Mouse (Mus musculus): ENCODE measurements around the gene Nhsl1. TPM values are rescaled to one million over a fixed set of nuclear protein-coding genes. Genes with fewer than 3 reads are reported as not detected.

The Nhsl1 gene
- polyA plus RNA-seq, 1 experiment from 2014 or later, result 17.1 TPM

DNA sequence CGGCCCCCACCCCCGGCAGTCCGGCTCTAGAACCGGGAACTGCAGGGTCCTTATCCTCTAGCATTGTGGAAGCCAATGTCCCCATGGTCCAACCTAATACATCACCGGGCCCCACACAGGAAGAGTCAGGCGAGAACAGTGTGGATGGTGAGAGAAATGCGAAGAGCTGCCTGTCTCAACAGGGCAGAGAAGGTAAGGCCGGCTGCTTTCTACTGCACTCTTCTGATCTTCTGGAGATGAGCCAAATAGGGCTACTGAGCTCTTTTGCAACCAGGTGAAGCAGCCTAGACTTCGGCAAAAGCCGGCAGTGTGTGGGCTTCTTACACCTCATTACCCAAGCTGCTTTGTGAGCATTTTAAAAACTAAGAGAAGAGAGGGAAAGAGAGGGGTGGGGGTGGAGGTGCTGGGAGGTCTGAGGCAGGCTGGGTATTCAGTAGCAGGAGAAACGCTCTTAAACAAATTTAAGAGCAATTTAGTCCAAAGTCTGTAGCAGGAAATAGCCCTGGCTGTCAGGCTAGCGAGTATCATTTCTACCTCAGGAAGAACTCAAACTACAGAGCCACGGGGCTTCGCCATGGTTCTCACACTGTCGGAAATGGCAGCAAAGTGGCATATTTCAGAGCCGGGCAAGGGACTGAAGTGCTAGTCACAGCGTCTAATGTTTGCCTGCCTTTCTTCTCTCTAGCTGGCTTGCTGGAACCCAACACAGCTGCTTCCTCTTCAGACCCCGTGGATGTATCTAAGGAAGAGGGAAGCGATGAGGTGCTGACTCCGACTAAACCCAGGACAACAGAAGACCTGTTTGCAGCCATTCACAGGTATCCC, 208.3 kb downstream of the Nhsl1 start:
- Histone ChIP-seq H3K9ac (ENCODE audit: low read length) (no peak overlapping the region; the same call in 1 of the 2 replicates), H3K27ac (ENCODE audit: low read depth, low read length) (peak overlapping the region; percentile 61; the same call in 1 of the 2 replicates), H3K4me1 (ENCODE audit: control insufficient read depth, insufficient read depth, low read length) (peaks cover 17% of the 10 kb centered on the region; the same call in 1 of the 2 replicates), H3K4me2 (ENCODE audit: low read length) (no peak overlapping the region), H3K27me3 (replicated peaks; ENCODE audit: control insufficient read depth, insufficient read depth, low read length) (no peaks in the 10 kb centered on the region), H3K36me3 (ENCODE audit: control insufficient read depth, insufficient read depth, low read length) (peaks cover 29% of the 10 kb centered on the region), H3K4me3 (ENCODE audit: low read depth, low read length) (no peak overlapping the region), H3K9me3 (replicated peaks; ENCODE audit: control insufficient read depth, low read length) (no peaks in the 10 kb centered on the region)
- ATAC-seq, result 0 out of 2 replicates have a peak, but pooled peaks have one; percentile 4
- WGBS, result 48% methylated on average over 20 of the region's 20 CpGs
- peak; percentile 39 for DNase-seq (ENCODE audit: low spot score)

DNA sequence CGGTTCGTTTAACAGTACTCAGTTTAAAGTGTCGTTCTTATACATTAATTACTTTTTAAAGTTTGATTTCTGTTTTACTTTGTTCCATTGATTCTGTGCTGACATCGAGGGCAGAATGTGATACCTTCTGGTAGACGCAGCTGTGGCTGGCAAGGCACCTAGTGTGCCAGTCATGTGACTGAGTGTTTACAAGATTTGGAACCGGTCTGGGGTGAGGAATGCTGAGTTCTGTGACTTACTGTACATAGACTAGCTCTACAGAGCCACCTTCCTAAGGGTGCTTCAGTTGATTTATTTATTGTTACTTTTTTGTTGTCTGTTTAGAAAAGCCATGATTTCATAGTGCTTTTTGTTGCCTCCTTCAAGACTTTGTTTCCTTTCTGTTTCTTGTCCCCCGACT, 209.0 kb downstream of the Nhsl1 start:
- Histone ChIP-seq H3K9me3 (replicated peaks; ENCODE audit: control insufficient read depth, low read length) (no peaks in the 10 kb centered on the region), H3K4me3 (ENCODE audit: low read depth, low read length) (no peak overlapping the region), H3K4me2 (ENCODE audit: low read length) (no peak overlapping the region), H3K36me3 (ENCODE audit: control insufficient read depth, insufficient read depth, low read length) (peaks cover 32% of the 10 kb centered on the region), H3K27me3 (replicated peaks; ENCODE audit: control insufficient read depth, insufficient read depth, low read length) (no peaks in the 10 kb centered on the region), H3K4me1 (ENCODE audit: control insufficient read depth, insufficient read depth, low read length) (peaks cover 17% of the 10 kb centered on the region; the same call in 1 of the 2 replicates), H3K27ac (ENCODE audit: low read depth, low read length) (no peak overlapping the region), H3K9ac (ENCODE audit: low read length) (no peak overlapping the region)
- peak; percentile 69 for DNase-seq (ENCODE audit: low spot score)
- ATAC-seq, result peak; percentile 65
- WGBS, result 37% methylated on average over 7 of the region's 7 CpGs

DNA sequence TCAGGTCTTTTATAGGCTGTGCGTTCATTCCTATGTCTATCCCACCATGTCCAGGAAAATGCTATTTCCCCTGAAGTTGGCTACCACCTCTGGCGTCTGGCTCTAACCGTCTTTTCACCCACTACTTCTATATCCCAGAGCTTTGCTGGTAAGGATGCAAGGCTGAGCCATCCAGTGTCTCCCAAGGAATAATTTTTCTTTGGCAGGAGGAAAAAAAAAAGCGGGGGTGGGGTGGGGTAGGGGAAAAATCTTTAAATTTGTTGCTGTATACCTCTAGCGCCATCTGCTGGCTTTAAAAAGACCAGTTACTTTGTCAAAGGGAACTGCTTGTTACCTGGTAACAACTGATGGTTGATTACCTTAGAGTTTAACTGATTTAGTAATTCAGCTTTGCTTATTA, 209.7 kb downstream of the Nhsl1 start:
- no peak overlapping the region for H3K4me3 ChIP-seq (ENCODE audit: low read depth, low read length)
- ATAC-seq (0 out of 2 replicates have a peak, but pooled peaks have one; percentile 10), DNase-seq (ENCODE audit: low spot score) (peak; percentile 80)
- H3K4me1 ChIP-seq (ENCODE audit: control insufficient read depth, insufficient read depth, low read length), result peaks cover 17% of the 10 kb centered on the region; the same call in 1 of the 2 replicates
- H3K27ac ChIP-seq (ENCODE audit: low read depth, low read length), result no peak overlapping the region; the same call in 1 of the 2 replicates
- peaks cover 37% of the 10 kb centered on the region for H3K36me3 ChIP-seq (ENCODE audit: control insufficient read depth, insufficient read depth, low read length)
- no peaks in the 10 kb centered on the region for H3K9me3 ChIP-seq (replicated peaks; ENCODE audit: control insufficient read depth, low read length)
- no peaks in the 10 kb centered on the region for H3K27me3 ChIP-seq (replicated peaks; ENCODE audit: control insufficient read depth, insufficient read depth, low read length)
- H3K4me2 ChIP-seq (ENCODE audit: low read length), result no peak overlapping the region
- no peak overlapping the region for H3K9ac ChIP-seq (ENCODE audit: low read length)
- 52% methylated on average over 4 of the region's 5 CpGs for WGBS

DNA sequence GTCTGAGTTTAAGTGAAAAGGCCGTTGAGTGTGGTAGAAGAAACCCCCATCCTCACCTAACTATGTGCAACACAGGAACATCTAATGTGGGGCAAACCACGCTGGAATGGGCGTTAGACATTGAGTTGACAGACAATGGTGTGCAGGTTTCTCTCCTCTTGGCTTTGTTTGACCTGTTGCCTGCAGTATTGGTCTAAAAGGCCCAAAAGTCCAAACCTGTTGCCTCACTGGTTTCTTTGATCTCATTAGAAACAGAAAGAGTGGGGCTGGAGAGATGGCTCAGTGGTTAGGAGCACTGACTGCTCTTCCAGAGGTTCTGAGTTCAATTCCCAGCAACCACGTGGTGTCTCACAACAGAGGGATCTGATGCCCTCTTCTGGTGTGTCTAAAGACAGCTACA, 210.4 kb downstream of the Nhsl1 start:
- no peaks in the 10 kb centered on the region for H3K9me3 ChIP-seq (replicated peaks; ENCODE audit: control insufficient read depth, low read length)
- H3K4me2 ChIP-seq (ENCODE audit: low read length), result no peak overlapping the region
- peaks cover 17% of the 10 kb centered on the region; the same call in 1 of the 2 replicates for H3K4me1 ChIP-seq (ENCODE audit: control insufficient read depth, insufficient read depth, low read length)
- peaks cover 31% of the 10 kb centered on the region for H3K36me3 ChIP-seq (ENCODE audit: control insufficient read depth, insufficient read depth, low read length)
- H3K9ac ChIP-seq (ENCODE audit: low read length), result no peak overlapping the region
- no peaks in the 10 kb centered on the region for H3K27me3 ChIP-seq (replicated peaks; ENCODE audit: control insufficient read depth, insufficient read depth, low read length)
- H3K27ac ChIP-seq (ENCODE audit: low read depth, low read length), result no peak overlapping the region
- 77% methylated on average over 4 of the region's 4 CpGs for WGBS
- DNase-seq (ENCODE audit: low spot score) (no peak), ATAC-seq (no peak)
- no peak overlapping the region for H3K4me3 ChIP-seq (ENCODE audit: low read depth, low read length)

DNA sequence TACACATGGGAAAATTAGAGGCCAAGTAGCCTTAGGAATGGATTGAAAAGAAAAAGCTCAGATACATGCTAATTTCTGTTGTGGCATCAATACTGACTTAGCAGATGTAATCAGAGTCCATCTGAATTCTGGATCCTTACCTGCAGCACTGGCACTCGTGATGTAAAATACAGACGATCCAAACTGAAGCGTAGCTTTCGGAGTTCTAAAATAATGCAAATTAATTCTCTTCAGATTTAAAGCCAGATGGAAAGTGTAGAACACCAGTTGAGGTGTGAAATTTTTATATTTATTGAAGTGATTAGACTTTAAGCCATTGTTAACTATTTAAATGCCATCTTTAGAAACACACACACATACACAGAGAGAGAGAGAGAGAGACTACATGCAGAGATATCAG, 211.4 kb downstream of the Nhsl1 start:
- ATAC-seq (peak; percentile 22; the same call in 1 of the 2 replicates), DNase-seq (ENCODE audit: low spot score) (peak; percentile 65)
- Histone ChIP-seq H3K27ac (ENCODE audit: low read depth, low read length) (no peak overlapping the region), H3K27me3 (replicated peaks; ENCODE audit: control insufficient read depth, insufficient read depth, low read length) (no peaks in the 10 kb centered on the region), H3K4me3 (ENCODE audit: low read depth, low read length) (no peak overlapping the region), H3K9ac (ENCODE audit: low read length) (no peak overlapping the region), H3K4me2 (ENCODE audit: low read length) (no peak overlapping the region), H3K9me3 (replicated peaks; ENCODE audit: control insufficient read depth, low read length) (no peaks in the 10 kb centered on the region), H3K36me3 (ENCODE audit: control insufficient read depth, insufficient read depth, low read length) (peaks cover 22% of the 10 kb centered on the region), H3K4me1 (ENCODE audit: control insufficient read depth, insufficient read depth, low read length) (peaks cover 16% of the 10 kb centered on the region; the same call in 1 of the 2 replicates)
- 64% methylated on average over 4 of the region's 4 CpGs for WGBS

DNA sequence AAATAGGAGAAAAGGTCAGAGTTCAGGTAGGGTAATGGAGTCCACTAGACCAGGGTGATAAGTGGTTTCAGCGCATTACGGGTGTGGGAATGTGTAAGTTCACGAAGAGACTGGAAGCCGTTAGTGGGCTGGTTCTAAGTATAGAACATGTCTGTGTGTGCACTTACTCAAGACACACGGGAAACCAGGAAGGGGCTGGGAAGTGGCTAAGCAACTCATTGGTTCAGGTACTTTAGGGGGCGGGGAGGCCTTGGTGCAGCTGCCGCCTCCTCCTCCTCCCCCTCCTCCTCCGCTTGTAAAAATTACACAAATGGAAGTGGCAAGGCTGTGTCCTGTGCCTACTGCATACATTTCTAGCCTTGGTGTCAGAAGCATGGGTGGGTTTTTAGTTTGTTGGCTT, 213.5 kb downstream of the Nhsl1 start:
- Histone ChIP-seq H3K4me3 (ENCODE audit: low read depth, low read length) (no peak overlapping the region), H3K27ac (ENCODE audit: low read depth, low read length) (no peak overlapping the region), H3K9ac (ENCODE audit: low read length) (no peak overlapping the region), H3K4me2 (ENCODE audit: low read length) (no peak overlapping the region), H3K9me3 (replicated peaks; ENCODE audit: control insufficient read depth, low read length) (no peaks in the 10 kb centered on the region), H3K27me3 (replicated peaks; ENCODE audit: control insufficient read depth, insufficient read depth, low read length) (no peaks in the 10 kb centered on the region), H3K4me1 (ENCODE audit: control insufficient read depth, insufficient read depth, low read length) (peaks cover 6% of the 10 kb centered on the region; the same call in 1 of the 2 replicates), H3K36me3 (ENCODE audit: control insufficient read depth, insufficient read depth, low read length) (peaks cover 19% of the 10 kb centered on the region)
- ATAC-seq (no peak), DNase-seq (ENCODE audit: low spot score) (no peak)
- WGBS, result 67% methylated on average over 8 of the region's 8 CpGs

DNA sequence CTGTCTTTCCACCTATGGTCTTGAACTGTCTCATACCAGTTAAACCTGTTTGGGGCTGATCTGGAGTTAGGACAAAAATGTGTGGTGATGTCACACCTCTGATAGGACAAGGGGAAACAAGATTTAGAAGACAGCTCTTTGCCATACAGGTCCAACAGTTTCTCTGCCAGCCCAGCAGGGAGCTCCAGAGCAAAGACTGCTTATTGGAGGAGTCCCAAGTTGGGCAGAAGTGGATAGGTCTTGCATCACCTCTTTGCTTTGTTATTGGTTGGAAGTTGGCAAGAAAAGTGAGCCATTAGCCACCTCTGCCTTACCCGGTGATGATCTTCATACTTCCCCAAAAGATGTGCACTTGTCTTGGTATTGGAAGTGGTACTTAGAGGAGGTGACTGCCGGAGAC, 218.1 kb downstream of the Nhsl1 start:
- Histone ChIP-seq H3K27me3 (replicated peaks; ENCODE audit: control insufficient read depth, insufficient read depth, low read length) (no peaks in the 10 kb centered on the region), H3K4me3 (ENCODE audit: low read depth, low read length) (no peak overlapping the region), H3K36me3 (ENCODE audit: control insufficient read depth, insufficient read depth, low read length) (peaks cover 10% of the 10 kb centered on the region), H3K4me2 (ENCODE audit: low read length) (no peak overlapping the region), H3K9ac (ENCODE audit: low read length) (no peak overlapping the region), H3K4me1 (ENCODE audit: control insufficient read depth, insufficient read depth, low read length) (no peaks in the 10 kb centered on the region), H3K9me3 (replicated peaks; ENCODE audit: control insufficient read depth, low read length) (no peaks in the 10 kb centered on the region), H3K27ac (ENCODE audit: low read depth, low read length) (no peak overlapping the region)
- DNase-seq (ENCODE audit: low spot score) (no peak), ATAC-seq (no peak)
- 90% methylated on average over 2 of the region's 2 CpGs for WGBS

DNA sequence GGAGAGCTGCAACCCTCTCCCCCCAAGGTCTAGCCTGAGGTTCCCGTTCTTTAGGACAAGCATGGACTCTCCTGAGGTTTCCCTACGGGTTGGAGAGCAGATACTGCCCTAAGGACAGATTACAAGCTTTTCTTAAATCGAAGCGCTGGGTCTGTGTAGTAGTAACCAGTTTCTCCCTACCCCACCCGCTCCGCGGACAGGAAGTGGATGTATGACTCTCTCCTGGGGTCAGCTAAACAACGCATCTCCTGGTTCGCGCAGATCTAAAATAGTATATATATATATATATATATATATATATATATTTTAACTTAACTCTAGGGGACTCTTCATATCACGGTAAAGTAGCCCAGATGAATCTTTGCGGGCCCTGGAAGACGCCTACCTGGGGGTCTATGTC, 226.5 kb downstream of the Nhsl1 start:
- 8% methylated on average over 13 of the region's 13 CpGs for WGBS

DNA sequence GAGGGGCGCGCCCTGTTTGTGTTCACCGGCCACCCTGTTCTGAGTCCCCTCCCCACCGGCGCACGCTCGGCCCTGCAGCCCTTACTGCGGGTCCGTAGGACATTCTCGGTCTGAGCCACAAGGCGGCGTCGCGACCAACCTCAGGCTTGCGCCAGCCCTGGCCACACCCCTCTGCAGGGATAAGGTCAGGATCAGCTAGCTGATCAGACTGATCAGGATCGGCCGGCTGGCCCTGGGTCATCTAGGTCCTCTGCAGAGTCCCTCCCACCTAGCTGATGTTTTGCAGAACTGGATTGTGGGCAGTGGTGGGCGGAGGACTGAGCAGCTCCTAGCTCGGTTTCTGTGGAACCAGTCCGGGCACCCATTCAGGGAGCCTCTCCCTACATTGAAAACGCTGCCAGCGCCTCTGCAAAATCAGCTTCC, 227.0 kb downstream of the Nhsl1 start, which contains the start of gene Hebp2:
Gene Hebp2, minus strand, starts transcription at position 264 of the 423 bp plus-strand sequence.
- H3K4me3 ChIP-seq (ENCODE audit: low read depth, low read length), result peak within 1 kb of the TSS; percentile 50
- H3K27ac ChIP-seq (ENCODE audit: low read depth, low read length), result no peak within 1 kb of the TSS
- WGBS, result under 1% methylated on average over 22 of the region's 22 CpGs
- H3K36me3 ChIP-seq (ENCODE audit: control insufficient read depth, insufficient read depth, low read length), result no peaks in the 10 kb centered on the region
- ATAC-seq (peak; percentile 88), DNase-seq (ENCODE audit: low spot score) (peak; percentile 73)
- peak within 1 kb of the TSS; percentile 90 for H3K4me2 ChIP-seq (ENCODE audit: low read length)
- H3K27me3 ChIP-seq (replicated peaks; ENCODE audit: control insufficient read depth, insufficient read depth, low read length), result no peaks in the 10 kb centered on the region
- peak within 1 kb of the TSS; percentile 75 for H3K9ac ChIP-seq (ENCODE audit: low read length)
- H3K4me1 ChIP-seq (ENCODE audit: control insufficient read depth, insufficient read depth, low read length), result peaks cover 4% of the 10 kb centered on the region; the same call in 1 of the 2 replicates
- H3K9me3 ChIP-seq (replicated peaks; ENCODE audit: control insufficient read depth, low read length), result no peaks in the 10 kb centered on the region

More for the DNA sequence above, 226.5 kb downstream of the Nhsl1 start:
- Histone ChIP-seq H3K27ac (ENCODE audit: low read depth, low read length) (no peak overlapping the region), H3K4me2 (ENCODE audit: low read length) (peak overlapping the region; percentile 90), H3K4me3 (ENCODE audit: low read depth, low read length) (peak overlapping the region; percentile 50), H3K4me1 (ENCODE audit: control insufficient read depth, insufficient read depth, low read length) (peaks cover 4% of the 10 kb centered on the region; the same call in 1 of the 2 replicates), H3K27me3 (replicated peaks; ENCODE audit: control insufficient read depth, insufficient read depth, low read length) (no peaks in the 10 kb centered on the region), H3K9ac (ENCODE audit: low read length) (peak overlapping the region; percentile 75), H3K9me3 (replicated peaks; ENCODE audit: control insufficient read depth, low read length) (no peaks in the 10 kb centered on the region), H3K36me3 (ENCODE audit: control insufficient read depth, insufficient read depth, low read length) (no peaks in the 10 kb centered on the region)
- peak; percentile 9; the same call in 1 of the 2 replicates for ATAC-seq
- DNase-seq (ENCODE audit: low spot score), result no peak

Data from forebrain, embryonic 14.5 days (tissue).